In the genomic region with DNA sequence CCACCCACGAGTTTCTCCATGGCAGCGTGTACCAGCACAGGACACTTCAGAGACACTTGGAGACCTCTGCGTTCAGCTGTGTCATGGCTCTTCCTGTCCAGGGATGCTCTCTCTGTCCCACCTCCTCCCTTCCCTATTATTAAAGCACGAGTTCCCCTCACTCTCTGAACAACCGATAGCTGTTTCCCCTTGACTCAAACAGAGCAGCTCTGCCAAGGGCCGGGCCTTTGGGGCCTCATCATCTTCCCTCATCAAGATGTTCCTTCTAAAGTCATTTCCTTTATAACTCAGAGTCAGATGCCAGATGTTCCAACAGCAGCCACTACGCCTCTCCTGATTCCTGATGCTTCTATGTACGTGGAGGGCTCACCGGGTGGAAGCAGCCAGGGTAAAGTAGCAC, we compare ENCODE assay signal across 17 mouse cellular contexts.
A peak's percentile ranks its signal among the peaks of the same experiment; 100 is the strongest.
DNase-seq lines count a peak whose midpoint lies in the region; TF ChIP-seq lines count a peak whose summit lies in the region.
"Had no signal": no experiment of that assay in that cellular context is flagged by ENCODE, and none has a peak within 500 bp of the region (broad histone marks: within the 10 kb centered on the region; RNA-seq: fewer than 3 reads in every experiment).

No protein-coding gene starts in this region.

- intact Hi-C loops in gastrocnemius, adult 2 months (cut with DNase I) = no loop called here
- intact Hi-C loops in heart, adult 2 months (cut with DNase I) = no loop called here
- intact Hi-C loops in heart, postnatal 10 days (cut with DNase I) = no loop called here
- intact Hi-C loops in heart, postnatal 25 days (cut with DNase I) = no loop called here

- no peaks in the 10 kb centered on the region for H3K79me2 ChIP-seq in heart, adult 2 months (replicated peaks; ENCODE audit: control insufficient read depth, insufficient read depth, low read length)

- peaks cover 13% of the 10 kb centered on the region for H3K4me1 ChIP-seq in heart, adult 2 months (ENCODE audit: control insufficient read depth, insufficient read depth, low read length)
- H3K4me1 ChIP-seq: hindbrain, embryonic 15.5 days had no signal

- H3K27ac ChIP-seq in gastrocnemius, adult 2 months = peak overlapping the region; percentile 49
- no peak overlapping the region for H3K27ac ChIP-seq in heart, adult 2 months
- H3K27ac ChIP-seq: forebrain, embryonic 15.5 days; heart, embryonic 15.5 days; hindbrain, embryonic 15.5 days had no signal

- no peak for TF ChIP-seq POLR2A in heart, adult 2 months (IDR thresholded peaks at IDR 0.05; ENCODE audit: insufficient read depth, low read depth, low read length)

- H3K27me3 ChIP-seq in heart, adult 2 months (ENCODE audit: control insufficient read depth, insufficient read depth, low read length) = no peaks in the 10 kb centered on the region
- H3K27me3 ChIP-seq: CH12.LX; forebrain, embryonic 15.5 days; heart, embryonic 15.5 days; hindbrain, embryonic 15.5 days had no signal

- peak; percentile 58 for DNase-seq in gastrocnemius, adult 2 months
- no peak for DNase-seq in gastrocnemius, adult 18-20 months (ENCODE audit: low spot score)
- DNase-seq in heart, adult 2 months = no peak
- DNase-seq in heart, postnatal 10 days = no peak
- DNase-seq in heart, postnatal 25 days (ENCODE audit: low spot score) = peak; percentile 13
- no peak for DNase-seq in heart, adult 18-20 months
- peak; percentile 45 for DNase-seq in skeletal muscle tissue, adult 2 months (ENCODE audit: low read depth, low spot score)
- DNase-seq in retina, embryonic 14.5 days (ENCODE audit: low spot score) = no peak
- DNase-seq: adrenal gland, adult 8-10 months; adrenal gland, postnatal 36 days; cerebellum, adult 2 months; cerebellum, postnatal 10 days; kidney, adult 8-10 months had no signal

- H3K9ac ChIP-seq in heart, adult 2 months (ENCODE audit: low read depth, low read length) = no peak overlapping the region
- H3K9ac ChIP-seq: forebrain, embryonic 15.5 days; heart, embryonic 15.5 days; hindbrain, embryonic 15.5 days had no signal

- H3K36me3 ChIP-seq in heart, adult 2 months (ENCODE audit: control insufficient read depth, insufficient read depth, low read length) = no peaks in the 10 kb centered on the region
- H3K36me3 ChIP-seq: forebrain, embryonic 15.5 days; heart, embryonic 15.5 days; hindbrain, embryonic 15.5 days had no signal

- no peak overlapping the region for H3K4me3 ChIP-seq in gastrocnemius, adult 2 months
- no peak overlapping the region for H3K4me3 ChIP-seq in heart, adult 2 months
- H3K4me3 ChIP-seq: forebrain, embryonic 15.5 days; heart, embryonic 15.5 days; hindbrain, embryonic 15.5 days had no signal

- WGBS in heart, adult 2 months = 41% methylated on average over 9 of the region's 9 CpGs

- 0 out of 2 replicates have a peak, but pooled peaks have one; percentile 18 for TF ChIP-seq EP300 in heart, adult 2 months (IDR thresholded peaks at IDR 0.05; ENCODE audit: insufficient read depth, low read depth, low read length)

- no peak for TF ChIP-seq CTCF in gastrocnemius, adult 2 months (IDR thresholded peaks at IDR 0.05)
- TF ChIP-seq CTCF in heart, adult 2 months (IDR thresholded peaks at IDR 0.05) = no peak

Comparison
In these comparisons a context has a peak if more than half of its experiments do, and no peak if none do; other contexts are left out.
1. DNase-seq: peak in gastrocnemius, adult 2 months (single experiment), heart, postnatal 25 days (single experiment) and skeletal muscle tissue, adult 2 months (single experiment); none in gastrocnemius, adult 18-20 months (single experiment), heart, adult 2 months (0 of 2), heart, postnatal 10 days (0 of 2), heart, adult 18-20 months (0 of 2) and retina, embryonic 14.5 days (single experiment).